Mouse (Mus musculus) lung, embryonic 15.5 days (tissue): Measurements from ENCODE around the gene Megf8. TPM values are rescaled to one million over a fixed set of nuclear protein-coding genes. Genes with fewer than 3 reads are reported as not detected.
A peak's percentile ranks its signal among the peaks of the same experiment; 100 is the strongest.
"Not testable (repeated sequence)": the region's sequence is repeated elsewhere in the genome, so short reads cannot be mapped to it uniquely, and the experiment has no call there.

Experiments used
- ATAC-seq: fragments of 200-750 bp; cut with Nextera tagmentation; 2 replicates; pipeline ENCODE4 v1.8.0; 2017; ENCODE audit warnings: moderate number of reproducible peaks, borderline replicate concordance; ENCODE audit not compliant: low FRiP score, low TSS enrichment; ENCODE audit errors: extremely low read depth
- H3K27ac ChIP-seq: fragments of 300-500 bp; sonication (generic); 2 replicates; pipeline ENCODE4 v1.5.1; 2015; ENCODE audit warnings: moderate library complexity, mild to moderate bottlenecking, inconsistent platforms
- H3K27me3 ChIP-seq: fragments of 300-500 bp; sonication (generic); 2 replicates; pipeline ENCODE4 v1.6.1; 2015; ENCODE audit warnings: inconsistent platforms
- H3K36me3 ChIP-seq: fragments of 300-500 bp; sonication (generic); 2 replicates; pipeline ENCODE4 v1.6.1; 2015; ENCODE audit warnings: inconsistent platforms
- H3K4me1 ChIP-seq: fragments of 300-500 bp; sonication (generic); 2 replicates; pipeline ENCODE4 v1.6.1; 2015; ENCODE audit warnings: inconsistent platforms
- H3K4me2 ChIP-seq: fragments of 300-500 bp; sonication (generic); 2 replicates; pipeline ENCODE4 v1.6.1; 2015; ENCODE audit warnings: inconsistent platforms, mild to moderate bottlenecking, moderate library complexity
- H3K4me3 ChIP-seq: fragments of 300-500 bp; sonication (generic); 2 replicates; pipeline ENCODE4 v1.5.1; 2015; ENCODE audit warnings: mild to moderate bottlenecking, inconsistent platforms
- H3K9ac ChIP-seq: fragments of 300-500 bp; sonication (generic); 2 replicates; pipeline ENCODE4 v1.6.1; 2015; ENCODE audit warnings: inconsistent platforms
- H3K9me3 ChIP-seq: fragments of 300-500 bp; sonication (generic); 2 replicates; pipeline ENCODE4 v1.6.1; 2016; ENCODE audit warnings: inconsistent platforms
- WGBS: fragments of 180-500 bp; shearing (Covaris S2); methylation state at CpG from one replicate; pipeline ENCODE4 v1.1.7; 2015; 5-methylcytosine and 5-hydroxymethylcytosine counted together
- polyA plus RNA-seq: library from polyadenylated mRNA; unstranded; fragments of >200 nt; fragmentation: Nextera tagmentation; extraction: Ambion mirVana; gene quantifications from 2 replicates; pipeline ENCODE4 v1.2.1, GENCODE M21; 2015

Gene Megf8
- polyA plus RNA-seq, 1 experiment from 2014 or later, result 13.5 TPM

- no peak overlapping the region for H3K9ac ChIP-seq
- peaks cover 49% of the 10 kb centered on the region for H3K4me1 ChIP-seq
These were observed 75.9 kb downstream of the Megf8 start for GRCm38 (mm10) chr7:25392851-25393250.

GRCm38 (mm10) chr7:25393451-25394210 is 76.7 kb downstream of the Megf8 start:
- WGBS, result 71% methylated on average over 8 of the region's 8 CpGs
- Histone ChIP-seq H3K36me3 (0 out of 2 replicates have a peak, but pooled peaks cover under 1% of the 10 kb centered on the region), H3K27ac (no peak overlapping the region), H3K4me2 (peak overlapping the region; percentile 86; the same call in 1 of the 2 replicates), H3K4me3 (no peak overlapping the region), H3K4me1 (peaks cover 49% of the 10 kb centered on the region), H3K9ac (0 out of 2 replicates have a peak overlapping the region, but pooled peaks have one; percentile 72), H3K27me3 (no peaks in the 10 kb centered on the region), H3K9me3 (no peaks in the 10 kb centered on the region)
- no peak for ATAC-seq

More at GRCm38 (mm10) chr7:25392851-25393250, 75.9 kb downstream of the Megf8 start:
- Histone ChIP-seq H3K27me3 (no peaks in the 10 kb centered on the region), H3K4me3 (no peak overlapping the region), H3K4me2 (no peak overlapping the region), H3K36me3 (peaks cover 5% of the 10 kb centered on the region; the same call in 1 of the 2 replicates), H3K9me3 (no peaks in the 10 kb centered on the region), H3K27ac (no peak overlapping the region)
- 63% methylated on average over 7 of the region's 7 CpGs for WGBS
- ATAC-seq, result no peak

GRCm38 (mm10) chr7:25394754-25395153 is 77.8 kb downstream of the Megf8 start:
- H3K4me1 ChIP-seq, result peaks cover 46% of the 10 kb centered on the region
- ATAC-seq, result no peak
- no peaks in the 10 kb centered on the region for H3K27me3 ChIP-seq
- H3K9me3 ChIP-seq, result no peaks in the 10 kb centered on the region
- WGBS, result 15% methylated on average over 7 of the region's 7 CpGs
- no peaks in the 10 kb centered on the region for H3K36me3 ChIP-seq
- peak overlapping the region; percentile 86 for H3K4me2 ChIP-seq
- H3K4me3 ChIP-seq, result peak overlapping the region; percentile 76
- H3K9ac ChIP-seq, result peak overlapping the region; percentile 72
- H3K27ac ChIP-seq, result peak overlapping the region; percentile 73; the same call in 1 of the 2 replicates

GRCm38 (mm10) chr7:25395186-25395557 is 78.2 kb downstream of the Megf8 start:
- WGBS, result under 1% methylated on average over 22 of the region's 22 CpGs
- peaks cover 42% of the 10 kb centered on the region for H3K4me1 ChIP-seq
- H3K27me3 ChIP-seq, result no peaks in the 10 kb centered on the region
- H3K27ac ChIP-seq, result peak overlapping the region; percentile 73
- peak overlapping the region; percentile 72 for H3K9ac ChIP-seq
- no peaks in the 10 kb centered on the region for H3K36me3 ChIP-seq
- ATAC-seq, result peak; percentile 30; the same call in 1 of the 2 replicates
- no peaks in the 10 kb centered on the region for H3K9me3 ChIP-seq
- peak overlapping the region; percentile 86 for H3K4me2 ChIP-seq
- peak overlapping the region; percentile 76 for H3K4me3 ChIP-seq

- ATAC-seq, result peak; percentile 97
- Histone ChIP-seq H3K9me3 (no peaks in the 10 kb centered on the region), H3K27me3 (no peaks in the 10 kb centered on the region), H3K4me3 (peak overlapping the region; percentile 76), H3K4me1 (peaks cover 35% of the 10 kb centered on the region), H3K27ac (peak overlapping the region; percentile 73), H3K36me3 (no peaks in the 10 kb centered on the region), H3K4me2 (peak overlapping the region; percentile 86), H3K9ac (peak overlapping the region; percentile 72)
- WGBS, result 6% methylated on average over 49 of the region's 52 CpGs
These were observed 78.9 kb downstream of the Megf8 start for GRCm38 (mm10) chr7:25395558-25396521.

GRCm38 (mm10) chr7:25396621-25397020 is 79.7 kb downstream of the Megf8 start:
- H3K4me3 ChIP-seq, result 0 out of 2 replicates have a peak overlapping the region, but pooled peaks have one; percentile 76
- no peaks in the 10 kb centered on the region for H3K9me3 ChIP-seq
- ATAC-seq, result peak; percentile 6; the same call in 1 of the 2 replicates
- H3K4me1 ChIP-seq, result peaks cover 31% of the 10 kb centered on the region
- no peaks in the 10 kb centered on the region for H3K27me3 ChIP-seq
- H3K4me2 ChIP-seq, result peak overlapping the region; percentile 86; the same call in 1 of the 2 replicates
- WGBS, result 83% methylated on average over 14 of the region's 14 CpGs
- H3K9ac ChIP-seq, result no peak overlapping the region
- H3K27ac ChIP-seq, result peak overlapping the region; percentile 60; the same call in 1 of the 2 replicates
- no peaks in the 10 kb centered on the region for H3K36me3 ChIP-seq

- 91% methylated on average over 1 of the region's 1 CpGs for WGBS
- Histone ChIP-seq H3K4me2 (no peak within 1 kb of the TSS), H3K4me3 (no peak within 1 kb of the TSS), H3K27me3 (no peaks in the 10 kb centered on the region), H3K9ac (no peak within 1 kb of the TSS), H3K4me1 (peaks cover 29% of the 10 kb centered on the region), H3K27ac (no peak within 1 kb of the TSS), H3K36me3 (no peaks in the 10 kb centered on the region), H3K9me3 (no peaks in the 10 kb centered on the region)
- no peak for ATAC-seq
These were observed 81.6 kb downstream of the Megf8 start, which contains the start of gene Lipe for GRCm38 (mm10) chr7:25398610-25399009. TSS of gene Lipe (minus strand) at chr7:25398710.

- not testable (repeated sequence) for ATAC-seq, H3K4me3 ChIP-seq, H3K27ac ChIP-seq, H3K9ac ChIP-seq, H3K9me3 ChIP-seq, H3K36me3 ChIP-seq, H3K4me2 ChIP-seq, H3K27me3 ChIP-seq
- H3K4me1 ChIP-seq, result peaks cover 25% of the 10 kb centered on the region
These were observed 82.1 kb downstream of the Megf8 start for GRCm38 (mm10) chr7:25399028-25399427.

DNA sequence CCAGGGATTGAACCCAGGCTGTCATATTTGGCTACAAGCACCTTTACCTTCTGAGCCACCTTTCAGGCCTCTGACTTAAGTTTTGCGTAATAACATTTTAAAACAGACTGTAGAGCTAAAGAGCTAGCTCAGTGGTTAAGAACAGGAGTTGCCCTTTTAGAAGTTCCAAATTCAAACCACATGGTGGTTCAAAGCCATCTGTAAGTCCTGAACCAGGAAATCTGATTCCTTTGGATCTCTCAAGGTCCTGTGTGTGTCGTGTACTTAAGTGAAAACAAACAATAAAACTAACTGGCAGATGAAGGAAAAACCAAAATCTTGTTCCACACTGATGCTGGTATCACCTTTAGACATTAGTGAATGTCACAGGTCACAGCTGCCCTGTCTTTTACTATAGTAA is 84.6 kb downstream of the Megf8 start:
- Histone ChIP-seq H3K9me3 (no peaks in the 10 kb centered on the region), H3K4me1 (peaks cover 10% of the 10 kb centered on the region), H3K27ac (no peak overlapping the region), H3K4me2 (no peak overlapping the region), H3K27me3 (no peaks in the 10 kb centered on the region), H3K36me3 (no peaks in the 10 kb centered on the region), H3K4me3 (no peak overlapping the region), H3K9ac (no peak overlapping the region)
- no peak for ATAC-seq
- WGBS, result 48% methylated on average over 2 of the region's 2 CpGs

GRCm38 (mm10) chr7:25401986-25402385 is 85.0 kb downstream of the Megf8 start:
- H3K27ac ChIP-seq, result no peak overlapping the region
- no peak for ATAC-seq
- H3K36me3 ChIP-seq, result no peaks in the 10 kb centered on the region
- H3K27me3 ChIP-seq, result no peaks in the 10 kb centered on the region
- 46% methylated on average over 5 of the region's 5 CpGs for WGBS
- H3K4me1 ChIP-seq, result peaks cover 7% of the 10 kb centered on the region
- H3K9me3 ChIP-seq, result no peaks in the 10 kb centered on the region
- no peak overlapping the region for H3K9ac ChIP-seq
- no peak overlapping the region for H3K4me2 ChIP-seq
- no peak overlapping the region for H3K4me3 ChIP-seq

GRCm38 (mm10) chr7:25402671-25403101 is 85.7 kb downstream of the Megf8 start:
- WGBS, result 0% methylated on average over 2 of the region's 2 CpGs

More at GRCm38 (mm10) chr7:25402671-25403101, 85.7 kb downstream of the Megf8 start:
- Histone ChIP-seq H3K9me3 (no peaks in the 10 kb centered on the region), H3K36me3 (no peaks in the 10 kb centered on the region), H3K4me3 (no peak overlapping the region), H3K4me2 (no peak overlapping the region), H3K4me1 (peaks cover 4% of the 10 kb centered on the region), H3K9ac (no peak overlapping the region), H3K27ac (no peak overlapping the region), H3K27me3 (no peaks in the 10 kb centered on the region)
- ATAC-seq, result peak; percentile 57; the same call in 1 of the 2 replicates
